Mouse (Mus musculus): ENCODE data around the gene Adcy2.

Gene Adcy2

DNA sequence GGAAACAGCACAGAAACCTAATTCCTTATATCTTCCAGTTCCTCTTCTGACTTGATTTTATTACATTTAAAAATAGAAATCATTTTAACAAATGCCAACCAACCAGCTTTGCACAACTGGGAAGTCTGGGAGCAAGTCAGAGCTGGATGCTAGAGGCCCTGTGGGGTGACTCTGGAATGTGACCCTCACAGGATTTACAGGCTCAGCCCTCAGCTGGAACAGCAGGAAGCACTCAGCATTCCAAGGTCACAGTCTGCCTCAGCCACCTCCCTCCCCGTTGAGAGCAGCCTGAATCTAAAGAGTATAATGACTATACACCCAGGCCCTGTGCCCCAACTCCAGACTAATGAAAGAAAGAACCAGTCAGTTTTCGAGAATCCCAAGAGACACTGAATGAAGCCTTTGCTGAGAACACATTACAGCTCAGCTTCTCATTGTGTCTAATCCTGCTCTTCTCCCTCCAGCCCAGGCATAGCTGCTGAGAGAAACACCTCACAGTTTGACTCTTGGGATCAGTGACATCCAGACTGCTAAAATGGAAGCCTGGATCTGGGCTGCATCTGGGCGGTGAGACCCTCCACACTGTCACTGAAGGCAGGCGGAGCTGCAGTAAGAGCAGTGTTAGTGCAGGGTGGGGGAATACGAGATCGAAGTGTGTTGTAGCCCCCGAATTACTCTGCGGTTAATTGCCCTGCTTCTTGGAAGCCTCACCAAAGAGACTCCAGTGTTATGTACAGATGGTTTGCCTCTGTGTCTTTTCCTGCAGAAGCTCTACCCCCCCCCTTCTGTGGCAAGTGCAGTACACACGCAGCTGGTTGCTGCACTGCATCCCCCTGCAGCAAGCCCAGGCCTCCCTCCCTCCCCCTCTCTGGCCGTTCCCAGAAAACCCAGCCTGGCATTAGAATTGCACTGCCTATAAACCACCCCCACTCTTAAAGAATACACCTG lies 426.1 kb downstream of the Adcy2 start:
- no peak for TF ChIP-seq CTCF (conservative IDR thresholded peaks at IDR 0.05; ENCODE audit: low read length)
- TF ChIP-seq POU5F1 (IDR thresholded peaks at IDR 0.05; ENCODE audit: borderline replicate concordance, low read length) = no peak
- peak; percentile 87 for TF ChIP-seq NANOG (IDR thresholded peaks at IDR 0.05; ENCODE audit: borderline replicate concordance, low read length)
- Histone ChIP-seq H3K27me3 (ENCODE audit: insufficient read depth, low read length) (no peaks in the 10 kb centered on the region), H3K4me1 (replicated peaks; ENCODE audit: low read depth, low read length) (peaks cover 49% of the 10 kb centered on the region), H3K9me3 (ENCODE audit: low read length) (no peaks in the 10 kb centered on the region), H3K4me3 (replicated peaks; ENCODE audit: low read length) (peak overlapping the region; percentile 39), H3K36me3 (ENCODE audit: insufficient read depth, low read length) (peaks cover 83% of the 10 kb centered on the region)

GRCm38 (mm10) chr13:68572247-68572646 lies 427.1 kb downstream of the Adcy2 start:
- H3K36me3 ChIP-seq (ENCODE audit: insufficient read depth, low read length) = peaks cover 81% of the 10 kb centered on the region
- H3K27me3 ChIP-seq (ENCODE audit: insufficient read depth, low read length) = no peaks in the 10 kb centered on the region
- peaks cover 55% of the 10 kb centered on the region for H3K4me1 ChIP-seq (replicated peaks; ENCODE audit: low read depth, low read length)
- no peak for TF ChIP-seq CTCF (conservative IDR thresholded peaks at IDR 0.05; ENCODE audit: low read length)
- no peak for TF ChIP-seq NANOG (IDR thresholded peaks at IDR 0.05; ENCODE audit: borderline replicate concordance, low read length)
- TF ChIP-seq POU5F1 (IDR thresholded peaks at IDR 0.05; ENCODE audit: borderline replicate concordance, low read length) = no peak
- no peaks in the 10 kb centered on the region for H3K9me3 ChIP-seq (ENCODE audit: low read length)
- no peak overlapping the region for H3K4me3 ChIP-seq (replicated peaks; ENCODE audit: low read length)
